22 mouse cellular contexts compared by ENCODE assay signal in genomic region chr15:84425733-84426132, GRCm38 (mm10). TPM values are rescaled to one million over a fixed set of nuclear protein-coding genes. Genes with fewer than 3 reads are reported as not detected.
"Had no signal": no experiment of that assay in that cellular context is flagged by ENCODE, and none has a peak within 500 bp of the region (broad histone marks: within the 10 kb centered on the region; RNA-seq: fewer than 3 reads in every experiment).

No protein-coding gene starts in this region.

- DNase-seq: liver, postnatal 0 days; lung, postnatal 14 days; lung, postnatal 36 days; right cerebral cortex, postnatal 14 days; right cerebral cortex, postnatal 4 days; thymus, adult 2 months; thymus, postnatal 25 days; thymus, postnatal 4 days had no signal

- H3K4me2 ChIP-seq: liver, embryonic 15.5 days; lung, embryonic 15.5 days; midbrain, embryonic 11.5 days; midbrain, embryonic 13.5 days; midbrain, embryonic 15.5 days; neural tube, embryonic 12.5 days; stomach, embryonic 15.5 days had no signal

- H3K4me3 ChIP-seq: liver, embryonic 15.5 days; lung, embryonic 15.5 days; megakaryocyte, embryonic 14.5 days; midbrain, embryonic 13.5 days; midbrain, embryonic 15.5 days; neural tube, embryonic 12.5 days; stomach, embryonic 15.5 days had no signal

- H3K9me3 ChIP-seq: liver, embryonic 15.5 days; lung, embryonic 15.5 days; midbrain, embryonic 13.5 days; midbrain, embryonic 15.5 days; neural tube, embryonic 12.5 days; stomach, embryonic 15.5 days had no signal

- ATAC-seq: liver, postnatal 0 days; lung, postnatal 0 days; midbrain, embryonic 13.5 days; midbrain, embryonic 15.5 days had no signal

- H3K9ac ChIP-seq: liver, embryonic 15.5 days; liver, postnatal 0 days; lung, embryonic 15.5 days; midbrain, embryonic 13.5 days; midbrain, embryonic 15.5 days; neural tube, embryonic 12.5 days; stomach, embryonic 15.5 days had no signal

- H3K4me1 ChIP-seq: liver, embryonic 15.5 days; lung, embryonic 15.5 days had no signal

- H3K36me3 ChIP-seq: liver, embryonic 15.5 days; lung, embryonic 15.5 days; midbrain, embryonic 13.5 days; midbrain, embryonic 15.5 days; neural tube, embryonic 12.5 days; stomach, embryonic 15.5 days had no signal

- H3K27me3 ChIP-seq: liver, embryonic 15.5 days; lung, embryonic 15.5 days; midbrain, embryonic 15.5 days; stomach, embryonic 15.5 days had no signal

- H3K27ac ChIP-seq: liver, embryonic 15.5 days; lung, embryonic 15.5 days; macrophage; midbrain, embryonic 13.5 days; midbrain, embryonic 15.5 days; neural tube, embryonic 12.5 days; stomach, embryonic 15.5 days; stomach, postnatal 0 days had no signal

RNA-seq across cellular contexts. Expression of gene Shisal1, which starts 21.2 kb away (rescaled TPM):
- total RNA-seq: megakaryocyte progenitor cell, adult 5-6 weeks; monocyte, adult 5-6 weeks; neutrophil, adult 5-6 weeks had no signal
- polyA plus RNA-seq: macrophage had no signal
